Mouse (Mus musculus) MEL (cell line): Measurements from ENCODE around the gene Rnf7. TPM values are rescaled to one million over a fixed set of nuclear protein-coding genes. Genes with fewer than 3 reads are reported as not detected.

Source experiments
- DNase-seq: peaks from one replicate; pipeline ENCODE4 v3.0.0; 2011; ENCODE audit warnings: low read depth, low spot score
- H3K27ac ChIP-seq: 2 replicates; pipeline ENCODE4 v1.5.1; 2012; ENCODE audit warnings: low read depth, mild to moderate bottlenecking, control low read depth, low read length, moderate library complexity; ENCODE audit not compliant: control insufficient read depth
- H3K27me3 ChIP-seq, 2 experiments: fragments of 150-350 bp in 1 of 2; sonication (generic) in 1 of 2; 2 replicates each; pipeline ENCODE4 v1.6.1; 2012; ENCODE audit warnings: low read length in 2 of 2, mild to moderate bottlenecking in 2 of 2, improper control_type of control experiment in 1 of 2, moderate library complexity in 1 of 2; ENCODE audit not compliant: insufficient read depth in 2 of 2, control insufficient read depth in 1 of 2
- H3K36me3 ChIP-seq, 2 experiments: 2 replicates each; pipeline ENCODE4 v1.6.1; 2012 to 2014; ENCODE audit warnings: low read length in 2 of 2, improper control_type of control experiment in 1 of 2, inconsistent platforms in 1 of 2, mild to moderate bottlenecking in 1 of 2; ENCODE audit not compliant: insufficient read depth in 2 of 2, control insufficient read depth in 1 of 2
- H3K4me1 ChIP-seq, 2 experiments: fragments of 150-350 bp in 1 of 2; sonication (generic) in 1 of 2; 2 replicates each; pipeline ENCODE4 v1.6.1; 2012; ENCODE audit warnings: low read length in 2 of 2, improper control_type of control experiment in 1 of 2, mild to moderate bottlenecking in 1 of 2; ENCODE audit not compliant: insufficient read depth in 2 of 2, control insufficient read depth in 1 of 2
- H3K4me3 ChIP-seq, 2 experiments: fragments of 150-350 bp in 1 of 2; sonication (generic) in 1 of 2; 2 replicates each; pipeline ENCODE4 v1.5.1; 2012; ENCODE audit warnings: low read depth in 2 of 2, low read length in 2 of 2, mild to moderate bottlenecking in 2 of 2, moderate library complexity in 2 of 2, control low read depth in 1 of 2, improper control_type of control experiment in 1 of 2; ENCODE audit not compliant: control insufficient read depth in 1 of 2, insufficient read depth in 1 of 2
- H3K79me2 ChIP-seq: 2 replicates; pipeline ENCODE4 v1.6.1; 2012; ENCODE audit warnings: mild to moderate bottlenecking, low read length, moderate library complexity; ENCODE audit not compliant: control insufficient read depth, poor library complexity, insufficient read depth
- H3K9ac ChIP-seq: 2 replicates; pipeline ENCODE4 v1.6.1; 2012; ENCODE audit warnings: low read depth, mild to moderate bottlenecking, control low read depth, low read length, moderate library complexity; ENCODE audit not compliant: control insufficient read depth, poor library complexity, severe bottlenecking
- H3K9me3 ChIP-seq: fragments of 150-350 bp; sonication (generic); replicated peaks from 2 replicates; pipeline ENCODE4 v1.6.1; 2012; ENCODE audit warnings: mild to moderate bottlenecking, low read length, improper control_type of control experiment, moderate library complexity; ENCODE audit not compliant: insufficient read depth
- BHLHE40 ChIP-seq: IDR thresholded peaks from 2 replicates; pipeline ENCODE4 v1.6.1; 2012; ENCODE audit warnings: low read depth, mild to moderate bottlenecking, inconsistent platforms, low read length, improper control_type of control experiment, borderline replicate concordance
- CHD1 ChIP-seq: IDR thresholded peaks from 2 replicates; pipeline ENCODE4 v1.6.1; 2012; ENCODE audit warnings: low read depth, mild to moderate bottlenecking, inconsistent platforms, low read length, improper control_type of control experiment
- CTCF ChIP-seq, 3 experiments: IDR thresholded peaks in 2 of 3; conservative IDR thresholded peaks in 1 of 3; 2 replicates each; pipeline ENCODE4 v1.5.1; 2011 to 2012; ENCODE audit warnings: low read length in 3 of 3, low read depth in 2 of 3, mild to moderate bottlenecking in 2 of 3, improper control_type of control experiment in 1 of 3, inconsistent platforms in 1 of 3, mixed read lengths in 1 of 3, moderate library complexity in 1 of 3; ENCODE audit not compliant: control insufficient read depth in 1 of 3, insufficient read depth in 1 of 3, poor library complexity in 1 of 3, severe bottlenecking in 1 of 3
- ELF1 ChIP-seq: IDR thresholded peaks from 2 replicates; pipeline ENCODE4 v1.6.1; 2014; ENCODE audit warnings: low read depth, mild to moderate bottlenecking, inconsistent platforms, low read length, improper control_type of control experiment, moderate library complexity
- ETS1 ChIP-seq: IDR thresholded peaks from 2 replicates; pipeline ENCODE4 v1.6.1; 2012; ENCODE audit warnings: low read depth, mild to moderate bottlenecking, inconsistent platforms, low read length, improper control_type of control experiment, moderate library complexity
- GABPA ChIP-seq: IDR thresholded peaks from 2 replicates; pipeline ENCODE4 v1.6.1; 2012; ENCODE audit warnings: low read depth, mild to moderate bottlenecking, inconsistent platforms, low read length, improper control_type of control experiment, moderate library complexity
- HCFC1 ChIP-seq: IDR thresholded peaks from 2 replicates; pipeline ENCODE4 v1.6.1; 2012; ENCODE audit warnings: low read depth, mild to moderate bottlenecking, inconsistent platforms, low read length, improper control_type of control experiment, moderate library complexity
- KAT2A ChIP-seq: conservative IDR thresholded peaks from 2 replicates; pipeline ENCODE4 v1.6.1; 2012; ENCODE audit warnings: low read depth, low read length, improper control_type of control experiment, inconsistent platforms
- MAFK ChIP-seq: IDR thresholded peaks from 2 replicates; pipeline ENCODE4 v1.6.1; 2011; ENCODE audit warnings: low read depth, mild to moderate bottlenecking, low read length, improper control_type of control experiment, borderline replicate concordance
- MAX ChIP-seq: IDR thresholded peaks from 2 replicates; pipeline ENCODE4 v1.6.1; 2011; ENCODE audit warnings: low read length, improper control_type of control experiment
- MAZ ChIP-seq: IDR thresholded peaks from 2 replicates; pipeline ENCODE4 v1.6.1; 2012; ENCODE audit warnings: low read depth, mild to moderate bottlenecking, inconsistent platforms, low read length, improper control_type of control experiment
- MXI1 ChIP-seq: IDR thresholded peaks from 2 replicates; pipeline ENCODE4 v1.6.1; 2011; ENCODE audit warnings: mild to moderate bottlenecking, low read depth, low read length, improper control_type of control experiment
- MYC ChIP-seq: IDR thresholded peaks from 2 replicates; pipeline ENCODE4 v1.6.1; 2011; ENCODE audit warnings: low read depth, mild to moderate bottlenecking, low read length, improper control_type of control experiment, moderate library complexity
- NELFE ChIP-seq: IDR thresholded peaks from 2 replicates; pipeline ENCODE4 v1.6.1; 2011; ENCODE audit warnings: low read depth, low read length, improper control_type of control experiment
- NRF1 ChIP-seq: IDR thresholded peaks from 2 replicates; pipeline ENCODE4 v1.6.1; 2014; ENCODE audit warnings: low read depth, mild to moderate bottlenecking, inconsistent platforms, low read length, improper control_type of control experiment, moderate library complexity; ENCODE audit not compliant: poor library complexity, insufficient read depth, severe bottlenecking
- POLR2A ChIP-seq, 2 experiments: IDR thresholded peaks; 2 replicates each; pipeline ENCODE4 v1.6.1; 2011 to 2012; ENCODE audit warnings: low read length in 2 of 2, mild to moderate bottlenecking in 2 of 2, control low read depth in 1 of 2, improper control_type of control experiment in 1 of 2, low read depth in 1 of 2, moderate library complexity in 1 of 2; ENCODE audit not compliant: control insufficient read depth in 1 of 2, insufficient read depth in 1 of 2, poor library complexity in 1 of 2
- POLR2AphosphoS2 ChIP-seq: IDR thresholded peaks from 2 replicates; pipeline ENCODE4 v1.6.1; 2011; ENCODE audit warnings: low read length, improper control_type of control experiment
- POLR2AphosphoS5 ChIP-seq: IDR thresholded peaks from 2 replicates; pipeline ENCODE4 v1.6.1; 2012; ENCODE audit warnings: low read depth, borderline replicate concordance, mild to moderate bottlenecking, inconsistent platforms, low read length, moderate library complexity, mixed read lengths
- RAD21 ChIP-seq: IDR thresholded peaks from 2 replicates; pipeline ENCODE4 v1.6.1; 2011; ENCODE audit warnings: mild to moderate bottlenecking, low read depth, low read length, improper control_type of control experiment
- RCOR1 ChIP-seq: IDR thresholded peaks from 2 replicates; pipeline ENCODE4 v1.6.1; 2012; ENCODE audit warnings: low read depth, mild to moderate bottlenecking, inconsistent platforms, low read length, improper control_type of control experiment
- SIN3A ChIP-seq: IDR thresholded peaks from 2 replicates; pipeline ENCODE4 v1.6.1; 2012; ENCODE audit warnings: low read length, improper control_type of control experiment, inconsistent platforms
- SMC3 ChIP-seq: IDR thresholded peaks from 2 replicates; pipeline ENCODE4 v1.6.1; 2011; ENCODE audit warnings: low read depth, low read length, improper control_type of control experiment
- TCF12 ChIP-seq: IDR thresholded peaks from 2 replicates; pipeline ENCODE4 v1.6.1; 2014; ENCODE audit warnings: low read depth, mild to moderate bottlenecking, inconsistent platforms, low read length, improper control_type of control experiment, moderate library complexity
- UBTF ChIP-seq: IDR thresholded peaks from 2 replicates; pipeline ENCODE4 v1.6.1; 2012; ENCODE audit warnings: low read depth, mild to moderate bottlenecking, inconsistent platforms, low read length, improper control_type of control experiment, moderate library complexity, borderline replicate concordance; ENCODE audit not compliant: insufficient read depth
- USF1 ChIP-seq: IDR thresholded peaks from 2 replicates; pipeline ENCODE4 v1.6.1; 2014; ENCODE audit warnings: low read depth, mild to moderate bottlenecking, inconsistent platforms, low read length, improper control_type of control experiment, moderate library complexity
- USF2 ChIP-seq, 2 experiments: IDR thresholded peaks; 2 replicates each; pipeline ENCODE4 v1.6.1; 2011 to 2012; ENCODE audit warnings: improper control_type of control experiment in 2 of 2, low read length in 2 of 2, borderline replicate concordance in 1 of 2, inconsistent platforms in 1 of 2, low read depth in 1 of 2, mild to moderate bottlenecking in 1 of 2; ENCODE audit not compliant: insufficient read depth in 1 of 2
- ZC3H11A ChIP-seq: IDR thresholded peaks from 2 replicates; pipeline ENCODE4 v1.6.1; 2012; ENCODE audit warnings: low read depth, mild to moderate bottlenecking, inconsistent platforms, low read length, improper control_type of control experiment
- ZKSCAN1 ChIP-seq: IDR thresholded peaks from 2 replicates; pipeline ENCODE4 v1.6.1; 2012; ENCODE audit warnings: low read depth, mild to moderate bottlenecking, inconsistent platforms, low read length, improper control_type of control experiment, moderate library complexity
- ZMIZ1 ChIP-seq: IDR thresholded peaks from 2 replicates; pipeline ENCODE4 v1.6.1; 2012; ENCODE audit warnings: low read depth, mild to moderate bottlenecking, inconsistent platforms, low read length, improper control_type of control experiment, moderate library complexity
- ZNF384 ChIP-seq: IDR thresholded peaks from 2 replicates; pipeline ENCODE4 v1.6.1; 2012; ENCODE audit warnings: low read depth, mild to moderate bottlenecking, inconsistent platforms, low read length, improper control_type of control experiment
- polyA plus RNA-seq, 2 experiments: library from polyadenylated mRNA; stranded (reverse) in 1 of 2; unstranded in 1 of 2; fragments of >175 nt in 1 of 2; fragments of >200 nt in 1 of 2; gene quantifications; 2 replicates each; pipeline versions ENCODE4 v1.2.1 to v1.2.4; 2012; ENCODE audit warnings: low replicate concordance in 2 of 2, low read depth in 1 of 2; ENCODE audit not compliant: insufficient read length in 2 of 2, insufficient read depth in 1 of 2, missing spikeins in 1 of 2
- total RNA-seq: library from RNA; depleted of rRNA; stranded (reverse); fragments of 300-350 nt; gene quantifications from 2 replicates; pipeline ENCODE4 v1.2.3, GENCODE M21; 2012

The Rnf7 gene
- total and polyA plus RNA-seq, 3 experiments = 105 to 157 TPM; not detected in 1

DNA sequence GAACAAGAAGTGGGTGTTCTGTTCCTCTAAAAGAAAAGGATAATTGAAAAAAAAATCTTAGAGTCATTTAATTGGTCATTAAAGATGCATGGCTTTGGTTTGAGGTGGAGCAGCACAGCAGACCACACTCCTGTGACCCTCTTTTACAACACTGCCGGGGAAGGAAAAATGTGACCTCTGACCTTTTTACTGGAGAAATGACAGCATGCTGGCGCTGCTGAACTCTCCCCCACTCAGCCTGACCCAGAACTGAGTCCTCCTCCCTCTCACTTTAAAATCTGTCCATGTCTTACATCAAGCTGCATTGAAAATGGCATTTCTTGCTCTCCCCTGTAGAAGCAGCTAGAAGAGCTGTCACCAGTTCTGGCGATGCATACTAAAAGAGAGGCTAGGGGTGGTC, 14.7 kb upstream of the Rnf7 start:
- no peaks in the 10 kb centered on the region for H3K36me3 ChIP-seq
- H3K27me3 ChIP-seq = no peaks in the 10 kb centered on the region; a peak in 1 of 4 replicates
- TF ChIP-seq SMC3 (no peak), ZKSCAN1 (no peak), NRF1 (no peak), SIN3A (no peak), ETS1 (no peak), ELF1 (no peak), RCOR1 (no peak), RAD21 (no peak), MYC (no peak), POLR2A (IDR thresholded peaks at IDR 0.05; ENCODE audit: control insufficient read depth in 1 of 2, insufficient read depth in 1 of 2, low read depth in 1 of 2, low read length in 2 of 2, poor library complexity in 1 of 2) (no peak)
- H3K27ac ChIP-seq = no peak overlapping the region
- no peak overlapping the region for H3K4me3 ChIP-seq
- no peaks in the 10 kb centered on the region for H3K79me2 ChIP-seq
- peaks cover 0 to 2% of the 10 kb centered on the region in 2 experiments; a peak in 1 of 4 replicates for H3K4me1 ChIP-seq
- H3K9me3 ChIP-seq = no peaks in the 10 kb centered on the region
- no peak for DNase-seq
- H3K9ac ChIP-seq = no peak overlapping the region

DNA sequence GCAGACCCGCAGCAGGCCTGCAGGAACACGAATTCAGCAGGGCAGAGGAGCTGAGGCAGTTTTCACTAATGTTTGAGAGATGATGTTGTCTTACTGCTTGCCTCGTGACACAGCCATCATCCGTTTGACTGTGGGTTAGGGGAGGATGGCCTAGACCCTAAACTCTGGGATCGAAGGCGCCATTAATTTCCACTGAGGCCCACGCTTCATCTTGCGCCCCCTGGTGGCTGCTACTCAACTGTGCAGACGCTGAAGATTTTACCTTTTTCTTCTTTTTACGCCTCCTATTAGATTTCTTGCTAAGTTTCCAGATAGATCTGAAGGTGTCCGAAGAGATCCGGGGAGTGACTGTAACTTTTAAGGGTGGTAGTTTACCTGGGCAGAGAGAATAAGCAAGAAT, 13.3 kb upstream of the Rnf7 start:
- Histone ChIP-seq H3K4me1 (peaks cover 0 to 2% of the 10 kb centered on the region in 2 experiments; a peak in 1 of 4 replicates), H3K27me3 (no peaks in the 10 kb centered on the region; a peak in 1 of 4 replicates), H3K27ac (no peak overlapping the region), H3K4me3 (peak overlapping the region; percentile 32 to 43; a peak in 2 of 4 replicates), H3K9me3 (no peaks in the 10 kb centered on the region), H3K79me2 (no peaks in the 10 kb centered on the region), H3K9ac (peak overlapping the region; percentile 45), H3K36me3 (no peaks in the 10 kb centered on the region)
- peak; percentile 72 for DNase-seq
- TF ChIP-seq ZNF384 (0 out of 2 replicates have a peak, but pooled peaks have one; percentile 10), ETS1 (no peak), ZC3H11A (peak; percentile 69), UBTF (no peak), MAZ (no peak), USF1 (no peak), TCF12 (no peak), MAX (no peak), CTCF (IDR thresholded peaks at IDR 0.05 in 2 of 3, conservative IDR thresholded peaks at IDR 0.05 in 1 of 3; ENCODE audit: control insufficient read depth in 1 of 3, insufficient read depth in 1 of 3, low read depth in 2 of 3, low read length in 3 of 3, poor library complexity in 1 of 3, severe bottlenecking in 1 of 3) (peak; percentile 87 to 93 (median 90)), GABPA (no peak), CHD1 (no peak), ZMIZ1 (no peak), MYC (peak; percentile 34; the same call in 1 of the 2 replicates), USF2 (IDR thresholded peaks at IDR 0.05; ENCODE audit: borderline replicate concordance in 1 of 2, insufficient read depth in 1 of 2, low read depth in 1 of 2, low read length in 2 of 2) (no peak), SIN3A (no peak), POLR2AphosphoS2 (no peak), HCFC1 (no peak), BHLHE40 (no peak), NELFE (no peak), MAFK (no peak), SMC3 (peak; percentile 97), MXI1 (no peak), ELF1 (no peak), POLR2AphosphoS5 (no peak), RAD21 (peak; percentile 66), KAT2A (no peak)
